Mouse (Mus musculus) olfactory bulb, adult 2 months (tissue): ENCODE data around the gene Zmynd10. TPM values are rescaled to one million over a fixed set of nuclear protein-coding genes. Genes with fewer than 3 reads are reported as not detected.

Experiments used
- H3K27ac ChIP-seq: fragments of 200-500 bp; 2 replicates; pipeline ENCODE4 v1.5.1; 2012; ENCODE audit warnings: low read depth, low read length; ENCODE audit not compliant: insufficient read depth
- H3K4me1 ChIP-seq: fragments of 200-500 bp; 2 replicates; pipeline ENCODE4 v1.6.1; 2012; ENCODE audit warnings: low read length; ENCODE audit not compliant: control insufficient read depth, insufficient read depth
- H3K4me3 ChIP-seq: fragments of 200-500 bp; 2 replicates; pipeline ENCODE4 v1.5.1; 2012; ENCODE audit warnings: mild to moderate bottlenecking, low read depth, low read length, moderate library complexity; ENCODE audit not compliant: insufficient read depth
- CTCF ChIP-seq: fragments of 200-500 bp; IDR thresholded peaks from 2 replicates; pipeline ENCODE4 v1.5.1; 2012; ENCODE audit warnings: low read depth, mild to moderate bottlenecking, low read length, moderate library complexity; ENCODE audit not compliant: insufficient read depth
- POLR2A ChIP-seq: fragments of 200-500 bp; IDR thresholded peaks from 2 replicates; pipeline ENCODE4 v1.6.1; 2012; ENCODE audit warnings: mild to moderate bottlenecking, low read depth, low read length, moderate library complexity; ENCODE audit not compliant: insufficient read depth
- WGBS: fragments of 180-500 bp; shearing (Covaris S2); methylation state at CpG from one replicate; pipeline ENCODE4 v1.1.7; 2018; 5-methylcytosine and 5-hydroxymethylcytosine counted together
- polyA plus RNA-seq: library from polyadenylated mRNA; stranded (reverse); fragments of >200 nt; gene quantifications from 2 replicates; pipeline ENCODE4 v1.2.4, GENCODE M21; 2012; ENCODE audit warnings: low replicate concordance; ENCODE audit not compliant: missing spikeins, insufficient read depth, insufficient read length

Zmynd10 gene
- polyA plus RNA-seq, 1 experiment: not detected

- no peak overlapping the region for H3K27ac ChIP-seq
- H3K4me1 ChIP-seq: peaks cover 10% of the 10 kb centered on the region
- H3K4me3 ChIP-seq: no peak overlapping the region
- WGBS: 29% methylated on average over 14 of the region's 14 CpGs
- peak; percentile 97 for TF ChIP-seq CTCF
- no peak for TF ChIP-seq POLR2A
Measured at GRCm38 (mm10) chr9:107514303-107514955, 32.7 kb upstream of the Zmynd10 start.

- WGBS: 67% methylated on average over 6 of the region's 6 CpGs
- Histone ChIP-seq H3K4me3 (no peak overlapping the region), H3K4me1 (peaks cover 6% of the 10 kb centered on the region), H3K27ac (no peak overlapping the region)
- no peak for TF ChIP-seq POLR2A
- TF ChIP-seq CTCF: no peak
Measured at GRCm38 (mm10) chr9:107520331-107520730, 26.8 kb upstream of the Zmynd10 start.

DNA sequence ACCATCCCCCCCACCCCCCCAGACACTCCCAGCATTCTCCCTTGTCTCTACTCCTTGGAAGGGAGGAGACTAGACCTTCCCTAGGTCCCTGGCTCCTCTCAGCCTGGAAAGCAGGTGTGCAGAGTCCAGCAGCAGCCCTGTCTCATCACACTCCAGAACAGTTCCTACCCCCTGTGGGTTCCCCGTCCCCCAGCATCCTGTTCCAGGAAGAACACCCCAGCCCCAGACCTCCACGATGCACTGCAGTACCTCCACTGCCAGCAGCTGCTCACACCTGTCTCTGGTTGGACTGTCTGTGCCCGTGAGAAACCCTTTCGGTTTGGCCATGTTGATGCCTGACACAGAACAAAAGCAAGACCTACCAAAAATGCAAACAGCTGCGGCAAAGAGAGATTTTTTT, 25.9 kb upstream of the Zmynd10 start:
- 71% methylated on average over 5 of the region's 5 CpGs for WGBS
- Histone ChIP-seq H3K4me1 (peaks cover 6% of the 10 kb centered on the region), H3K27ac (no peak overlapping the region), H3K4me3 (no peak overlapping the region)
- no peak for TF ChIP-seq CTCF
- TF ChIP-seq POLR2A: no peak

DNA sequence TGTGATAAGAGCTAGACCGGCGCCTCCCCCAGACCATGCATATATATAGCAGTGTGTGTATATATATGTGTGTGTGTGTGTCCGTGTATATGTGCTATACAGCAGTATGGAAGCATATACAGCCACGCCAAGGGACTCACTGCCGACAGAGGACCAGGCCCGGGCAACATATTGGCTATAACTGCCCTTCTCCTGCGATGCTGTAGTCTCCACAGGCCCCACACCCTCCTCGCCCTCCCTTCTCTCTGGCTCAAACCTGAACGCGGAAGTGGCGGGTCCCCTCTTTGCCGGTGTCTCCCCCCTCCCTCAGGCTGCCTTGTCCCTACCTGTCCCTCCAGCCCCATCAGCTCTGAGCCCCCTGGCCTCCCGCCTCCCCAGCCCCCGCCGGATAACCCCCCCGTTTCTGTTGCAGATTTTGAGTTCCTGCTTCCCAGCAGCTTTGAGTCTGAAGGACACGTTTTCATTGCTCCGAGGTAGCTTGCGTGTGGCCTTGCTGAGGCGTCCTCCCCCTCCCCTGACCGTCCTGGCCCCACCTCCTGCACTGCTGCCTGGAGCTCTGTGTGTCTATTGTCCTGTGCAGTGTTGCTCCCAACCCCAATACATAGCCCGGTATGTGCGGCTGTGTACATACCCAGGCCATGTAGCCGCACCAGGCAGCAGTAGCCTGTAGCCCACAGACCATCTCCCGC, 25.2 kb upstream of the Zmynd10 start:
- Histone ChIP-seq H3K4me1 (peaks cover 12% of the 10 kb centered on the region), H3K4me3 (no peak overlapping the region), H3K27ac (no peak overlapping the region)
- TF ChIP-seq POLR2A (no peak), CTCF (no peak)
- WGBS: 49% methylated on average over 25 of the region's 25 CpGs

DNA sequence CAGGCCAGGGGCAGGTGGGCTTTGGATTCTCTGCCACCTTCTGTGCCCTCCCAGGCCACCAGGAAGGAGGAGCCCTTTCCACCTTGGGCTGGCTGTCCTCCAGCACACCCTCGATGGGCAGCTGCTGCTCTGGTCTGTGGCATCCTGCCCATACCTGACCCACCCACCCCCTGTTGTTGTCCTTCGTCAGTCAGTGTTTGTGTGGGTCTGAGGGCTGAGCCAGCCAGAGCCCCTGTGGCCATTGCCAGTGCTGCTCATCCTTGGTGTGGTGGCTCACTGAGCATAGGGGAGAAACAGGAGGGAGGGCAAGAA, 24.7 kb upstream of the Zmynd10 start:
- TF ChIP-seq CTCF (no peak), POLR2A (no peak)
- Histone ChIP-seq H3K4me1 (peaks cover 15% of the 10 kb centered on the region), H3K27ac (no peak overlapping the region), H3K4me3 (no peak overlapping the region)
- WGBS: 56% methylated on average over 2 of the region's 2 CpGs

DNA sequence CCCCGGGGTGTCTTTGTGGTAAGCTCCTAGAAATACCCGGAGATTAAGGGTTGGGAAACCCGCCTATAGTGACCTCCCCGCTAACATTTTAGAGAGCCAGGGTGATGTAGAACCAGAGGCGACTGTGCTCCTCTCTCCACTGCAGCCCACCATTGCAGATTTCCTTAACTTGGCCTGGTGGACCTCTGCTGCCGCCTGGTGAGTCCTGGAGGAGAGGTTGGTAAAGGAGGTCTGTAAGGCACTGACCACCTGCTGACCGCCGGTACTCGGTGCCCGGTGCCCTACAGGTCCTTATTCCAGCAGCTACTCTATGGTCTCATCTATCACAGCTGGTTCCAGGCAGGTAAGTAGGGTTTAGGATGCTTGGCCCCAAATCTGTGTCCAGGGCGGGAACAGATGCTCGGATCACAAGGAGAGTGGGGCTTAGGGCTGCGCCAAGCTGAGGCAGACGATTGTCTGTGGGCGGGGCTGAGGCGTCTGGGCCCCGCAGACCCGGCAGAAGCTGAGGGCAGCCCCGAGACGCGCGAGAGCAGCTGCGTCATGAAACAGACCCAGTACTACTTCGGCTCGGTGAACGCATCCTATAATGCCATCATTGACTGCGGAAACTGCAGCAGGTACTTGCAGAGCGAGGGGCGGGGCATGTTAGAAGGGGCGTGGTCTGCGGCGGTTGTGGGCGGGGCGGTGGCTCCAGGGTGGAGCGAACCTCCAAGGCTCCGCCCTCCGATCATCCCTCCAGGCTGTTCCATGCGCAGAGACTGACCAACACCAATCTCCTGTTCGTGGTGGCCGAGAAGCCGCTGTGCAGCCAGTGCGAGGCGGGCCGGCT, 20.7 kb upstream of the Zmynd10 start:
- H3K27ac ChIP-seq: no peak overlapping the region
- peaks cover 15% of the 10 kb centered on the region for H3K4me1 ChIP-seq
- TF ChIP-seq CTCF: no peak
- TF ChIP-seq POLR2A: no peak
- H3K4me3 ChIP-seq: peak overlapping the region; percentile 17
- 10% methylated on average over 44 of the region's 44 CpGs for WGBS

GRCm38 (mm10) chr9:107533791-107534407, 13.2 kb upstream of the Zmynd10 start, which contains the start of gene Tmem115:
Tmem115 (plus strand) TSS chr9:107533945.
- Histone ChIP-seq H3K27ac (peak within 1 kb of the TSS; percentile 72; the same call in 1 of the 2 replicates), H3K4me1 (peaks cover 25% of the 10 kb centered on the region), H3K4me3 (peak within 1 kb of the TSS; percentile 78)
- TF ChIP-seq CTCF: 0 out of 2 replicates have a peak, but pooled peaks have one; percentile 19
- peak; percentile 72 for TF ChIP-seq POLR2A
- WGBS: under 1% methylated on average over 48 of the region's 48 CpGs

- under 1% methylated on average over 40 of the region's 40 CpGs for WGBS
- peak overlapping the region; percentile 78 for H3K4me3 ChIP-seq
- no peak for TF ChIP-seq CTCF
- no peak for TF ChIP-seq POLR2A
- peaks cover 25% of the 10 kb centered on the region for H3K4me1 ChIP-seq
- no peak overlapping the region for H3K27ac ChIP-seq
Measured at GRCm38 (mm10) chr9:107534408-107535202, 12.5 kb upstream of the Zmynd10 start.
